Mouse (Mus musculus) midbrain, embryonic 10.5 days (tissue): ENCODE measurements around the gene Chuk. TPM values are rescaled to one million over a fixed set of nuclear protein-coding genes. Genes with fewer than 3 reads are reported as not detected.

ENCODE experiments used
- DNase-seq: peaks from one replicate; pipeline ENCODE4 v3.0.0-alpha.2; 2017; ENCODE audit warnings: low spot score
- H3K27ac ChIP-seq: fragments of 300-500 bp; sonication (generic); replicated peaks from 2 replicates; pipeline ENCODE4 v1.5.1; 2016; ENCODE audit warnings: mild to moderate bottlenecking
- H3K27me3 ChIP-seq: fragments of 300-500 bp; sonication (generic); 2 replicates; pipeline ENCODE4 v1.6.1; 2016; ENCODE audit warnings: low read depth, mild to moderate bottlenecking; ENCODE audit not compliant: poor library complexity, severe bottlenecking
- H3K36me3 ChIP-seq: fragments of 300-500 bp; sonication (generic); 2 replicates; pipeline ENCODE4 v1.6.1; 2016; ENCODE audit warnings: mild to moderate bottlenecking, moderate library complexity
- H3K4me1 ChIP-seq: fragments of 300-500 bp; sonication (generic); 2 replicates; pipeline ENCODE4 v1.6.1; 2016
- H3K4me3 ChIP-seq: fragments of 300-500 bp; sonication (generic); 2 replicates; pipeline ENCODE4 v1.5.1; 2016; ENCODE audit warnings: mild to moderate bottlenecking, moderate library complexity
- H3K9me3 ChIP-seq: fragments of 300-500 bp; sonication (generic); replicated peaks from 2 replicates; pipeline ENCODE4 v1.6.1; 2016; ENCODE audit warnings: mild to moderate bottlenecking
- WGBS: fragments of 180-500 bp; shearing (Covaris S2); methylation state at CpG from one replicate; pipeline ENCODE4 v1.1.7; 2016; 5-methylcytosine and 5-hydroxymethylcytosine counted together
- polyA plus RNA-seq: library from polyadenylated mRNA; unstranded; fragments of >200 nt; fragmentation: Nextera tagmentation; extraction: Ambion mirVana; gene quantifications from 2 replicates; pipeline ENCODE4 v1.2.1, GENCODE M21; 2016

Chuk gene
- polyA plus RNA-seq, 1 experiment from 2014 or later, result 47.8 TPM

DNA sequence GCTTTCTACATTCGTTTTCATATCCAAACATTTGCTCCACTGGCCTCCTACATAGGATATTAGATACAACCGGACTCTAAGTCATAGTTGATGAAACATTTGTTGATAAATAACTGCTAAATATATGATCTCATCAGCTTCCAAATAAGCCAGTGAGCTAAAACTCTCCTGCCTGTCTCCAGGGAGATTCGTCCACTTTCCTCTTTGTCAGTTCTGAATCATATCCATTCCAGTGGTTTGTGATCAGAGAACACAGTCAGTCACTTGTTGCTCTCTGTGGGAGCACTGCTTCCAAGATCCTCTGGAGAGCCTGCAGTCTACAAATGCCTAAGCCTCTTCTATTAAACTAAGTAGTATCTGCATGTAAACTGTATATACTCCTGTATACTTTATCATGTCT is 47.1 kb downstream of the Chuk start:
- WGBS, result 89% methylated on average over 3 of the region's 3 CpGs

DNA sequence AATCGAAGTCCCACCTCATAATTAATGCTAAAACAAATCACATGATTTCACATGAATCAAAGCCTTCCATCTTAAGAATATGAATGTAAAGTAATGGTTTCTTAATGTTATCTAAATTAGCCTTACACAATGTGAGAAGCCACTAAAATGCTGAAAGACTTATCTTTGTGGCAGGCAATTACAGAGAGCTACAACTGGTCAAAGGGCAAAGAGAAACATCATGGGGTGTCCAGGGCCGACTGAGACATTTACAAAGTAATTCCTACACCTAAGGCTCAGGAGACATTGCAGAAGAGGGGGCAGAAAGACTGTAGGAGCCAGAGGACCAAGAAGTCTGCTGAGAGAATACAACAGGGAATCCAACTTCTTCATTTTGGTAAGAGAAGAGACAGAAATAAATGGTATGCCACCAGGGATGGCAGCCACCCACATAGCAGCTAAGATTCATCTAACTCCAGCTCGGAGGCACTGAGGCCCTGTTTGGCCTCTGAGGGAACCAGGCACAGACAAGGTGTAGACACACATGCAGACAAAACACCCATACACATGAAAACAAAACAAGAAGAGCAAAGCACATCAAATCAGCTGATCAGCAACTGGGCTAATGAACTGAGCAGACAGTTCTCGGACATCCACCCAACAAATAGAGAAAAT is 52.0 kb downstream of the Chuk start:
- Histone ChIP-seq H3K9me3 (no peaks in the 10 kb centered on the region), H3K27me3 (no peaks in the 10 kb centered on the region), H3K4me1 (no peaks in the 10 kb centered on the region), H3K27ac (no peak overlapping the region), H3K4me3 (no peak overlapping the region), H3K36me3 (peaks cover 32% of the 10 kb centered on the region)
- WGBS, result 80% methylated on average over 4 of the region's 4 CpGs
- DNase-seq, result no peak

More for the DNA sequence above, 47.1 kb downstream of the Chuk start:
- no peak for DNase-seq
- H3K4me1 ChIP-seq, result no peaks in the 10 kb centered on the region
- H3K4me3 ChIP-seq, result no peak overlapping the region
- no peaks in the 10 kb centered on the region for H3K27me3 ChIP-seq
- no peak overlapping the region for H3K27ac ChIP-seq
- peaks cover 52% of the 10 kb centered on the region for H3K36me3 ChIP-seq
- H3K9me3 ChIP-seq, result no peaks in the 10 kb centered on the region

DNA sequence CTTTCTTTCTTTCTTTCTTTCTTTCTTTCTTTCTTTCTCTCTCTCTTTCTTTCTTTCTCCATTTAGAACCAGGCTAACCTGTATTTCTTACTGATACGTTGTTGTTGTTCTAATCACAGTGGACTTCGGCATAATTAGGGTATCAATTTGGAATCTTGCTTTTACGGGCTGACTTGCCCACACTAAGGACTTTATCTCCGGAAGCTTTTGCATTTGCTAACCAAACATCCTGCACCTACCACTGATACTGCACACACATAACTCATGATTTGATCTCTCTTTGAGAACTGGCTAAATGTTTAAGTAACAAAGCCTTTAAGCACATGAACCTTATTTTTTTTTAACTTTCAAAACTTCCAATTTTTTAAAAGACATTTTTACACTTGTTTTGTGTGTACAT is 56.9 kb downstream of the Chuk start:
- WGBS, result 93% methylated on average over 4 of the region's 4 CpGs
- H3K4me1 ChIP-seq, result no peaks in the 10 kb centered on the region

DNA sequence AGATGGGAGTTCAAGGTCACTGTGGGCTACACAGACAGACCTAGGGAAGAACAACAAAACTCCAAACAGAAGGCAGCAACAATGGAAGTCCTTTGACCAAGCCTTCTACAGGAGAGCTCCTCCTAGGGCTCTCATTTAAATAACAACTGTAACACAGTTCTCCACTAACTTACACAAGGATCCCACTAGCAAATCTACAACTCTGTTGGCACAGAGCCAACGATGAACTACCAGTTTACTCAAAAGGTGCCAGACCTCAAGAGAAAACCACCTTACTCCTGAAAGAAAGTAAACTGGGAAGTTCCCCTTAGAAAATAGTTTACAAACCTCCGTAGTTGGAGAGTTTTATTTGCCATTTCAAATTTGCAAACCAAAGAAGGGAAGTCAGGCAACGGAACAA is 58.0 kb downstream of the Chuk start:
- H3K27ac ChIP-seq, result no peak overlapping the region
- no peak for DNase-seq
- no peak overlapping the region for H3K4me3 ChIP-seq
- no peaks in the 10 kb centered on the region for H3K4me1 ChIP-seq
- no peaks in the 10 kb centered on the region for H3K9me3 ChIP-seq
- peaks cover 19% of the 10 kb centered on the region for H3K36me3 ChIP-seq
- WGBS, result 57% methylated on average over 3 of the region's 3 CpGs
- H3K27me3 ChIP-seq, result no peaks in the 10 kb centered on the region

More for the DNA sequence above, 56.9 kb downstream of the Chuk start:
- Histone ChIP-seq H3K27ac (no peak overlapping the region), H3K36me3 (peaks cover 21% of the 10 kb centered on the region), H3K9me3 (no peaks in the 10 kb centered on the region), H3K27me3 (no peaks in the 10 kb centered on the region), H3K4me3 (no peak overlapping the region)
- no peak for DNase-seq

DNA sequence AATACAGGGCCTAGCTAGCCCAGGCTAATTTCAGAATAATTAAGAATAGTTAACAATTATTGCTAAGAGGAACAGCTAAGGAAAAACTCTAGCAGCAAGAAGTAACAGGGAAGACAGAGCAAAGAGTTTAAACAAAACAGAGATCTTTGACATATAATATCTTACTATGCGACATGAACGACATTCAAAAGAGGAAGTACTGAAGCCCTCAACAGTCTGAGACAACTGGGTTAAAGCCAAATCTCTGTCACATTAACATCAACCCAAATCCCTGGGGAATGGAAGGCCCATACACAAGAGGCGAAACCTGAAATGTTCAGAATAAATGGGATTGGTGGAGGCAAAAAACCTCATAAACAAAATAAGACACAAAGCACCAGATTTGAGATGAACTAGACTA is 61.4 kb downstream of the Chuk start:
- no peak for DNase-seq
- H3K27ac ChIP-seq, result no peak overlapping the region
- 86% methylated on average over 3 of the region's 3 CpGs for WGBS
- H3K27me3 ChIP-seq, result no peaks in the 10 kb centered on the region
- no peaks in the 10 kb centered on the region for H3K9me3 ChIP-seq
- no peak overlapping the region for H3K4me3 ChIP-seq
- peaks cover 6% of the 10 kb centered on the region for H3K4me1 ChIP-seq
- H3K36me3 ChIP-seq, result peaks cover 15% of the 10 kb centered on the region

DNA sequence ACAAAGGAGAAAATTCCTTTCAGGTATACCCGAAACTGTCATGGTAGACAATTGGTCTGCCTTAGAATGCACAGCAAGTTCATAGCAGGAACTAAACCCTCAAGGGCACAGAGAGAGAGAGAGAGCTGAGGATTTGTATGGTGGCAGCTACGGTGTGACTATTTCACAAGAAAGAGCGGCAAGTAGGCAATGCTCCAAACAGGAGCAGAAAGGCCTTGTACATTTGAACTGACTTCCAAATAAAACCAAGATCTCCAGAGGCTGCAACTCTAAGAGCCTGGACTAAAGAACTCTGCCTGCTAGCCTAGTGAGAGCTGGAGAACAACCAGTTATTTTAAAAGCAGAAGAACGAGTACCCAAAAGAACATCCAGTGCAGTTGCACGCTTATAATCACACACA is 65.2 kb downstream of the Chuk start:
- DNase-seq, result no peak
- 85% methylated on average over 5 of the region's 5 CpGs for WGBS
- Histone ChIP-seq H3K4me3 (no peak overlapping the region), H3K9me3 (no peaks in the 10 kb centered on the region), H3K4me1 (peaks cover 6% of the 10 kb centered on the region), H3K36me3 (peaks cover 41% of the 10 kb centered on the region), H3K27ac (no peak overlapping the region), H3K27me3 (no peaks in the 10 kb centered on the region)

DNA sequence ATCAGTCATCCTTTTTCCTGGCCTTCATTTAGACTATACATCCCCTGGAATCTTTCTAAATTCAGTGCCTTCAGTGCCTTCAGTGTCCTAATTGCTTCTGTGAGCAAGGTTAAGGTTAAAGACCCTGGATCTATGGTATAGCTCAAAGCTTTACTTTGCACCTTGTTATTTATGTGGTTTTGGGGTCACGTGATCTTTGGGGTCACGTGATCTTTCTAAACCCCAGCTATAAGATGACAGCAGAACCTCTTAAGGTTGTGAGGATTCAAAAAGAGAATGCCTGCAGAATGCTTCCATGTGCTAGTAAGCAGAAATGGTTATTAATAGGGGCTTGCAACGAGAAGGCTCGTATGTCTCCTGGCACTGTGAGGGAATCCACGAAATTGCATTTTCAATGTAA is 73.9 kb downstream of the Chuk start:
- no peak overlapping the region for H3K4me3 ChIP-seq
- H3K4me1 ChIP-seq, result no peaks in the 10 kb centered on the region
- WGBS, result 95% methylated on average over 5 of the region's 5 CpGs
- H3K27ac ChIP-seq, result no peak overlapping the region
- H3K27me3 ChIP-seq, result no peaks in the 10 kb centered on the region
- DNase-seq, result no peak
- peaks cover 25% of the 10 kb centered on the region for H3K36me3 ChIP-seq
- no peaks in the 10 kb centered on the region for H3K9me3 ChIP-seq

DNA sequence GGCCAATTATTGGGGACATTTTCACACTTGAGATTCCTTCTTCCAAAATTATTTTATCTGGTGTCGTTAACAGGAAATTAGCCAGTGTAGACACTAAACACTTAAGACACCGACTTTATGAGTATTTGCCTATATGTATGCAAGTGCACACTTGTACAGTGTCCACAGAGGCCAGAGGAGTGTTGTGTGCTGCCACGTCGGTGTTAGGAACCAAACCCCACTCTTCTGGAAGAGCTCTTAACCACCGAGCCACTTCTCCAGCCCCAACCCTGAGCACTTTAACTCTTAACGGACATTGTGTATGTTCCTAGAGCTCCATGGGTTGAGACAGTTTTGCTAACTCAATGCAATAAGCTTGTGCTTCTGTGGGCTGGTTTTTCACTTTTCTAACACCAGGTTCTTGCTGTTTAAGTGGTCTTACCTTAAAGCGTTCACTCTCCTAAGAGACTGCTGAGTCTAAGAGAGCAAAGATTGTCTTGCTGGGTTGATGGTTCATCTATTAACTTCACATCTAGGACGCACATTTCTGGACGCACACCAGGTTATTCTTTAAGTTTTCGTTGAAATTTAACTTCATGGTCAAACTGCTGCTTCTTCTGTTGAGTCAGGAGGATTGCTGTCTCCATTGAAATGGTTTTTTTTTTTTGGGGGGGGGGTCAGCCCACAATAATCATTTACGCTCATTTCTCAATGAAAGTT is 75.1 kb downstream of the Chuk start:
- Histone ChIP-seq H3K27me3 (no peaks in the 10 kb centered on the region), H3K4me3 (no peak overlapping the region), H3K4me1 (no peaks in the 10 kb centered on the region), H3K36me3 (peaks cover 15% of the 10 kb centered on the region), H3K27ac (no peak overlapping the region), H3K9me3 (no peaks in the 10 kb centered on the region)
- DNase-seq, result no peak
- 92% methylated on average over 11 of the region's 11 CpGs for WGBS

DNA sequence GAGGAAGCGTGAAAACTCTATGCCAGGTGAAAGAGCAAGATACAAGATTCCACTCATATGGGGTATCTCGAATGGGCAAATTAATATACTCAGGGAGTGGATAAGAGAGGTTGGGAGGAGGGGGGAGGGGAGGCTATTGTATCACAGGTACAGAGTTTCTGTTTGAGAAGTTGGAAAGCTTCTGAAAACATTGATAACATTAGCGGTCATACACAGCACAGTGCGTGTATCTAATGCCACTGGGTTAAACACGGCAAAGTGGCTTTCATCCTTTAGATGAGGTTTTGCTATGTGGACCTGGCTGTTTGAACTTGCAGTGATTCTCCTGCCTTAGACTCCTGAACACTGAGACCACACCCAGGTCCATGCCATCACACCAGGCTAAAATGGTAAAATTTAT is 77.3 kb downstream of the Chuk start:
- peaks cover 3% of the 10 kb centered on the region; the same call in 1 of the 2 replicates for H3K4me1 ChIP-seq
- 94% methylated on average over 5 of the region's 5 CpGs for WGBS
- no peak overlapping the region for H3K27ac ChIP-seq
- H3K36me3 ChIP-seq, result no peaks in the 10 kb centered on the region
- H3K9me3 ChIP-seq, result no peaks in the 10 kb centered on the region
- no peaks in the 10 kb centered on the region for H3K27me3 ChIP-seq
- DNase-seq, result no peak
- H3K4me3 ChIP-seq, result no peak overlapping the region

DNA sequence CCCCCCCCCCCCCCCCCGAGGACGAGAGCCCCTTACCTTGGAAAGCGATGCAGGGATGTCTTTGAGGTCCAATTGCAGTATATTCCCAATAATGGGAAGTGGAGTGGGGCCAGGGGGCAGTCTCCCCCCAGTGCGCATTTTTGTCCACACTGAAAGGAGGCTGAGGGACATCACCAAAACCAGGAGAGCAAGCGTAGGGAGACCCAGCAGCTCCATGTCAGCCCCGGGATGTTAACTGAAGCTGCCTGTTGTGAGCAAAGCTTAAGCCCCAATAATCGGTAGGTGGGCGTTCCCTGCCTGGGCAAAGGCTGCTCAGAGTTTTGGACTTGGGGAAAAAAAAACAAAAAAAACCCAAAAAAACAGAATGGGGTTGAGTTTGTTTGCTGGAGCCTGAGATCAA is 78.3 kb downstream of the Chuk start, which contains the start of gene Cyp2c23:
Gene Cyp2c23, minus strand, starts transcription at position 237 of the 400 bp plus-strand sequence.
- WGBS, result 83% methylated on average over 8 of the region's 8 CpGs
- H3K27ac ChIP-seq, result no peak within 1 kb of the TSS
- no peak within 1 kb of the TSS for H3K4me3 ChIP-seq
- peaks cover 3% of the 10 kb centered on the region; the same call in 1 of the 2 replicates for H3K4me1 ChIP-seq
- H3K36me3 ChIP-seq, result no peaks in the 10 kb centered on the region
- H3K27me3 ChIP-seq, result no peaks in the 10 kb centered on the region
- no peak for DNase-seq
- no peaks in the 10 kb centered on the region for H3K9me3 ChIP-seq

DNA sequence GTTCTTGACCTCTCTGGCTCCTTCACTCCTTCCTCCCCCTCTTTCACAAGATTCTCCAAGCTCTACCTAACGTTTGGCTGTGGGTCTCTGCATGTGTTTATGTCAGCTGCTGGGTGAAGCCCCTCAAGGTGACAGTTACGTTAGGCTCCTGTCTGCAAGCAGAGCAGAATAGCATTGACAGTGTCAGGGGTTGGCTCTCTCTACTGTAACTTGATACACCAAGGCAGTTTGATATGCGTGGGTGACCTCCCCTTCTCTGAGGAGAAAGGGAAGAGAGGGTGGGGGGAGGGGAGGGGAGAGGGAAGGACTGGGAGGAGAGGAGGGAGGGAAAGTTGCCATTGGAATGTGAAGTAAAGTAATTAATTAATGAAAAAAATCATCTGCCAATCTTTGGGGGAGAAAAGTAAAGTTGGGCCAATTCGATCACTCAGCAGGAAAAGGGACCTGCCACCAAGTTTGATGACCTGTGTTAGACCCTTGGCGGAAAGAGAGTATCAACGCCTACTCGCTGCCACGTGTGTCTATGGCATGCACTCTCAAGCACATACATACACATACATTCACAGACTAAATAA is 80.2 kb downstream of the Chuk start:
- Histone ChIP-seq H3K36me3 (no peaks in the 10 kb centered on the region), H3K4me1 (peaks cover 3% of the 10 kb centered on the region; the same call in 1 of the 2 replicates), H3K27ac (no peak overlapping the region), H3K4me3 (no peak overlapping the region), H3K9me3 (no peaks in the 10 kb centered on the region), H3K27me3 (no peaks in the 10 kb centered on the region)
- no peak for DNase-seq
- 66% methylated on average over 8 of the region's 8 CpGs for WGBS

DNA sequence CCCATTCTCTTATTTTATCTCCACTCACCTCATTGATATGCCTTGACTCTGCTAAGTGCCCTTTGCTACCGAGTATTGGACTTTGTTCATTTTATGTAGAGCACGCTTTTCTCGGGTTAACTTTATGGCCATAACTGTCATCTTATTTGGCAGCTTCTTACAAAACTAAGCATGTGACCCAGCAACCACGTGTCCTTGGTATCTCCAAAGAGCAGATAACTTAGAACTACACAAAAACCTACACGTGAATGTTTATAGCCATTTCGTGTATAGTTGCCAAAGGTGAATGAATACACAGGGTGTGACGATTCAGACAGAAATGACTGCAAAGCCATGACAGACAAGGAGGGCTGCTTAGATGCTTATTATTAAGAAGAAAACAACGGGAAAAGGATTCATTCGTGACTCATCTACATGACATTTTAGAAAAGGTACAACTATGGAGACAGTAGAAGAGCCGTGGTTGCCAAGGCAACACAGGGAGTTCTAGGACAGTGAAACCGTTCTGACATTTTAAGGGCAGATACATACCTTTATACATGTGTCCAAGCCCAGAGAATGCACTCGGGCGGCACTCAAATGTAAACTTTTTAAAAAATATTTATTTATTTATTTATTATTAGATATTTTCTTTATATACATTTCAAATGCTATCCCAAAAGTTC is 82.2 kb downstream of the Chuk start:
- Histone ChIP-seq H3K36me3 (no peaks in the 10 kb centered on the region), H3K9me3 (no peaks in the 10 kb centered on the region), H3K4me3 (no peak overlapping the region), H3K27ac (no peak overlapping the region), H3K4me1 (peaks cover 3% of the 10 kb centered on the region; the same call in 1 of the 2 replicates), H3K27me3 (no peaks in the 10 kb centered on the region)
- 91% methylated on average over 13 of the region's 13 CpGs for WGBS
- no peak for DNase-seq
